Mouse (Mus musculus) hindbrain, embryonic 11.5 days (tissue): ENCODE measurements around the gene Trpv4. TPM values are rescaled to one million over a fixed set of nuclear protein-coding genes. Genes with fewer than 3 reads are reported as not detected.

ENCODE experiments used
- ATAC-seq: fragments of 200-750 bp; cut with Nextera tagmentation; 2 replicates; pipeline ENCODE4 v1.8.0; 2017; ENCODE audit warnings: mild to moderate bottlenecking, moderate TSS enrichment, moderate library complexity; ENCODE audit not compliant: low FRiP score
- DNase-seq: peaks from one replicate; pipeline ENCODE4 v3.0.0-alpha.2; 2015; ENCODE audit warnings: low spot score
- H3K27ac ChIP-seq: fragments of 300-500 bp; sonication (generic); 2 replicates; pipeline ENCODE4 v1.5.1; 2014; ENCODE audit warnings: mild to moderate bottlenecking, low read depth, low read length
- H3K27me3 ChIP-seq: fragments of 300-500 bp; sonication (generic); 2 replicates; pipeline ENCODE4 v1.6.1; 2014; ENCODE audit warnings: mild to moderate bottlenecking, low read length, moderate library complexity, mixed read lengths; ENCODE audit not compliant: control insufficient read depth, insufficient read depth
- H3K36me3 ChIP-seq: fragments of 300-500 bp; sonication (generic); 2 replicates; pipeline ENCODE4 v1.6.1; 2014; ENCODE audit warnings: mild to moderate bottlenecking, low read length, moderate library complexity, mixed read lengths; ENCODE audit not compliant: control insufficient read depth, insufficient read depth
- H3K4me1 ChIP-seq: fragments of 300-500 bp; sonication (generic); replicated peaks from 2 replicates; pipeline ENCODE4 v1.6.1; 2014; ENCODE audit warnings: low read length, mixed read lengths; ENCODE audit not compliant: control insufficient read depth, insufficient read depth
- H3K4me2 ChIP-seq: fragments of 300-500 bp; sonication (generic); replicated peaks from 2 replicates; pipeline ENCODE4 v1.6.1; 2014; ENCODE audit warnings: mild to moderate bottlenecking, low read depth, low read length
- H3K4me3 ChIP-seq: fragments of 300-500 bp; sonication (generic); 2 replicates; pipeline ENCODE4 v1.5.1; 2014; ENCODE audit warnings: low read depth, low read length
- H3K9ac ChIP-seq: fragments of 300-500 bp; sonication (generic); 2 replicates; pipeline ENCODE4 v1.6.1; 2014; ENCODE audit warnings: low read depth, low read length
- H3K9me3 ChIP-seq: fragments of 300-500 bp; sonication (generic); 2 replicates; pipeline ENCODE4 v1.6.1; 2016; ENCODE audit warnings: low read length; ENCODE audit not compliant: control insufficient read depth
- WGBS: fragments of 180-500 bp; shearing (Covaris S2); extraction: QIAGEN DNeasy Blood & Tissue Kit; methylation state at CpG from one replicate; pipeline ENCODE4 v1.1.7; 2014; 5-methylcytosine and 5-hydroxymethylcytosine counted together
- polyA plus RNA-seq: library from polyadenylated mRNA; unstranded; fragments of >200 nt; fragmentation: Nextera tagmentation; extraction: Ambion mirVana; gene quantifications from 2 replicates; pipeline ENCODE4 v1.2.1, GENCODE M21; 2014

Trpv4 gene
- polyA plus RNA-seq, 1 experiment from 2014 or later = 0.85 TPM

GRCm38 (mm10) chr5:114587908-114588307 is 70.3 kb downstream of the Trpv4 start:
- no peaks in the 10 kb centered on the region for H3K9me3 ChIP-seq
- no peak overlapping the region for H3K4me3 ChIP-seq
- H3K27ac ChIP-seq = 0 out of 2 replicates have a peak overlapping the region, but pooled peaks have one; percentile 55
- H3K9ac ChIP-seq = no peak overlapping the region
- 45% methylated on average over 9 of the region's 9 CpGs for WGBS
- peaks cover 53% of the 10 kb centered on the region for H3K4me1 ChIP-seq
- H3K36me3 ChIP-seq = no peaks in the 10 kb centered on the region
- H3K4me2 ChIP-seq = no peak overlapping the region
- no peak for ATAC-seq
- 0 out of 2 replicates have a peak, but pooled peaks cover 3% of the 10 kb centered on the region for H3K27me3 ChIP-seq
- peak; percentile 76 for DNase-seq

GRCm38 (mm10) chr5:114585682-114586081 is 72.5 kb downstream of the Trpv4 start:
- Histone ChIP-seq H3K27me3 (0 out of 2 replicates have a peak, but pooled peaks cover 3% of the 10 kb centered on the region), H3K4me2 (no peak overlapping the region), H3K9me3 (no peaks in the 10 kb centered on the region), H3K4me3 (no peak overlapping the region), H3K27ac (peak overlapping the region; percentile 37), H3K4me1 (peaks cover 42% of the 10 kb centered on the region), H3K36me3 (no peaks in the 10 kb centered on the region), H3K9ac (0 out of 2 replicates have a peak overlapping the region, but pooled peaks have one; percentile 15)
- ATAC-seq = no peak
- WGBS = 12% methylated on average over 5 of the region's 5 CpGs
- peak; percentile 36 for DNase-seq

- peak overlapping the region; percentile 34; the same call in 1 of the 2 replicates for H3K9ac ChIP-seq
- H3K4me3 ChIP-seq = no peak overlapping the region
- WGBS = 24% methylated on average over 14 of the region's 14 CpGs
- no peaks in the 10 kb centered on the region for H3K9me3 ChIP-seq
- DNase-seq (peak; percentile 57), ATAC-seq (peak; percentile 68)
- 0 out of 2 replicates have a peak, but pooled peaks cover 3% of the 10 kb centered on the region for H3K27me3 ChIP-seq
- no peak overlapping the region for H3K4me2 ChIP-seq
- H3K4me1 ChIP-seq = peaks cover 36% of the 10 kb centered on the region
- peak overlapping the region; percentile 82 for H3K27ac ChIP-seq
- no peaks in the 10 kb centered on the region for H3K36me3 ChIP-seq
Measured at GRCm38 (mm10) chr5:114584293-114585104, 73.7 kb downstream of the Trpv4 start.

- Histone ChIP-seq H3K4me2 (no peak overlapping the region), H3K27ac (peak overlapping the region; percentile 82), H3K9ac (no peak overlapping the region), H3K4me1 (peaks cover 35% of the 10 kb centered on the region), H3K9me3 (no peaks in the 10 kb centered on the region), H3K36me3 (no peaks in the 10 kb centered on the region), H3K27me3 (0 out of 2 replicates have a peak, but pooled peaks cover 3% of the 10 kb centered on the region), H3K4me3 (no peak overlapping the region)
- DNase-seq (no peak), ATAC-seq (no peak)
- 80% methylated on average over 12 of the region's 12 CpGs for WGBS
Measured at GRCm38 (mm10) chr5:114583490-114584175, 74.6 kb downstream of the Trpv4 start.

DNA sequence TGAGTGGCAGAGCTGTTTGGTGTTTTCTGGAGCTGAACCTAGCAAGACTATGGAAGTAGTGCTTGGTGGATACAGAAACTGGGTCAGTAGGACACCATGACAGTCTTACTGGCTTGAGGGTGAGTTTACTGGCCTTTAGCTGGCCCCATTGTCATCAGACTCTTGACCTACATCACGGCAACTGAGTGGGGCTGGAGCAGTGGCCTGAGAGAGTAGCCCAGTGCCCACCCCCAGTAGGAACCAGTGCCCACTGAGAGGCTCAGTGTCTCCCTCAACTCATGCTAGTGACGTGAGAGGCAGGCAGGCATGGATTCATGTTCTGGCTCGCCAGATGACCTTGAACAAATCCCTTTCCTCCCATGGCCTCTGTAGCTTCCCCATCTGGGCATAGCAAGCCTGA is 75.2 kb downstream of the Trpv4 start:
- ATAC-seq (no peak), DNase-seq (no peak)
- 67% methylated on average over 3 of the region's 3 CpGs for WGBS
- H3K4me3 ChIP-seq = no peak overlapping the region
- 0 out of 2 replicates have a peak, but pooled peaks cover 3% of the 10 kb centered on the region for H3K27me3 ChIP-seq
- H3K9me3 ChIP-seq = no peaks in the 10 kb centered on the region
- H3K4me1 ChIP-seq = peaks cover 33% of the 10 kb centered on the region
- no peak overlapping the region for H3K9ac ChIP-seq
- H3K4me2 ChIP-seq = no peak overlapping the region
- no peak overlapping the region for H3K27ac ChIP-seq
- no peaks in the 10 kb centered on the region for H3K36me3 ChIP-seq

GRCm38 (mm10) chr5:114581486-114581885 is 76.7 kb downstream of the Trpv4 start:
- Histone ChIP-seq H3K9me3 (no peaks in the 10 kb centered on the region), H3K4me2 (no peak overlapping the region), H3K9ac (0 out of 2 replicates have a peak overlapping the region, but pooled peaks have one; percentile 2), H3K36me3 (no peaks in the 10 kb centered on the region), H3K27ac (0 out of 2 replicates have a peak overlapping the region, but pooled peaks have one; percentile 24), H3K4me3 (no peak overlapping the region), H3K4me1 (peaks cover 37% of the 10 kb centered on the region), H3K27me3 (0 out of 2 replicates have a peak, but pooled peaks cover 3% of the 10 kb centered on the region)
- DNase-seq (no peak), ATAC-seq (no peak)
- 91% methylated on average over 12 of the region's 12 CpGs for WGBS

- DNase-seq = peak; percentile 61
- ATAC-seq = no peak
- Histone ChIP-seq H3K27ac (peak overlapping the region; percentile 80), H3K4me3 (no peak overlapping the region), H3K4me1 (peaks cover 37% of the 10 kb centered on the region), H3K9me3 (no peaks in the 10 kb centered on the region), H3K4me2 (0 out of 2 replicates have a peak overlapping the region, but pooled peaks have one; percentile 7), H3K36me3 (no peaks in the 10 kb centered on the region), H3K9ac (no peak overlapping the region), H3K27me3 (0 out of 2 replicates have a peak, but pooled peaks cover 3% of the 10 kb centered on the region)
- 57% methylated on average over 8 of the region's 8 CpGs for WGBS
Measured at GRCm38 (mm10) chr5:114579714-114580357, 78.4 kb downstream of the Trpv4 start.

DNA sequence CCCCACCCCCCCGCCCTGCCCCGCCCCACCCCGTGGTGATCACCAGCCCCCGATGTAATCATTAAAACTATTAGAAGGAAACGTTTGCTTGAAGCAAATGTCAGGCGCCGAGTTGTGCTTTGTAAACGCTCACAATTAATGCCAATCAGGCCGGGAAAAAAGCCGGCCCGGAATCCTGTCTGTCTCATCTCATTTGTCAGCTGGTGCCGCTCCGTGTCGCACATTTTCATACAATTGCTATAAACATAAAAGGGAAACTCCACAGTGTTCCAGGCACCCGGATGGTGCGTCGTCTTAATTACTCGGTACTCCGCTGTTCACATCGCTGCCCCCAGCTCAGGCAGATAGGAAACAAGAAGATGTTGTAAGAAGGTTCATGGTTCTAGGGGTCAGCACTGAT is 79.9 kb downstream of the Trpv4 start:
- 42% methylated on average over 20 of the region's 20 CpGs for WGBS
- no peak overlapping the region for H3K9ac ChIP-seq
- no peak overlapping the region for H3K4me3 ChIP-seq
- H3K9me3 ChIP-seq = no peaks in the 10 kb centered on the region
- H3K27me3 ChIP-seq = peaks cover 2% of the 10 kb centered on the region; the same call in 1 of the 2 replicates
- no peak overlapping the region for H3K4me2 ChIP-seq
- H3K27ac ChIP-seq = no peak overlapping the region
- ATAC-seq (no peak), DNase-seq (no peak)
- peaks cover 37% of the 10 kb centered on the region for H3K4me1 ChIP-seq
- H3K36me3 ChIP-seq = no peaks in the 10 kb centered on the region
